9 mouse cellular contexts compared by ENCODE assay signal in genomic region chr10:75277501-75277900, GRCm38 (mm10). TPM values are rescaled to one million over a fixed set of nuclear protein-coding genes. Genes with fewer than 3 reads are reported as not detected.
A peak's percentile ranks its signal among the peaks of the same experiment; 100 is the strongest.
DNase-seq lines count a peak whose midpoint lies in the region; ATAC-seq lines count a peak whose summit lies in the region.
"Had no signal": no experiment of that assay in that cellular context is flagged by ENCODE, and none has a peak within 500 bp of the region (broad histone marks: within the 10 kb centered on the region; RNA-seq: fewer than 3 reads in every experiment).

No protein-coding gene starts in this region.

- peak; percentile 9 for DNase-seq in embryonic facial prominence, embryonic 11.5 days (ENCODE audit: low spot score)
- no peak for DNase-seq in embryonic facial prominence, embryonic 10.5 days (ENCODE audit: low spot score)
- DNase-seq in left cerebral cortex, postnatal 25 days (ENCODE audit: low spot score in 2 of 2), result peak; percentile 27 to 37
- DNase-seq in left cerebral cortex, postnatal 36 days (ENCODE audit: low spot score in 2 of 2), result no peak
- peak; percentile 30 for DNase-seq in R1 (ENCODE audit: low read depth, low spot score)
- peak; percentile 17 for DNase-seq in left cerebral cortex, postnatal 4 days
- no peak for DNase-seq in spleen, adult 12 weeks (ENCODE audit: low spot score)
- DNase-seq in neural tube, embryonic 10.5 days (ENCODE audit: extremely low spot score, low spot score), result no peak

- H3K9ac ChIP-seq in embryonic facial prominence, embryonic 11.5 days (replicated peaks; ENCODE audit: low read length), result no peak overlapping the region
- H3K9ac ChIP-seq: liver, embryonic 15.5 days had no signal

- no peaks in the 10 kb centered on the region for H3K27me3 ChIP-seq in embryonic facial prominence, embryonic 11.5 days (ENCODE audit: control insufficient read depth, insufficient read depth, low read length)
- H3K27me3 ChIP-seq in embryonic facial prominence, embryonic 10.5 days (replicated peaks; ENCODE audit: low read depth, poor library complexity, severe bottlenecking), result no peaks in the 10 kb centered on the region
- H3K27me3 ChIP-seq: liver, embryonic 15.5 days had no signal

- H3K4me2 ChIP-seq in embryonic facial prominence, embryonic 11.5 days (ENCODE audit: low read depth, low read length), result no peak overlapping the region
- H3K4me2 ChIP-seq: liver, embryonic 15.5 days had no signal

- ATAC-seq in embryonic facial prominence, embryonic 11.5 days (replicated peaks; ENCODE audit: insufficient number of reproducible peaks, low FRiP score, low TSS enrichment, low read depth), result no peak

- no peaks in the 10 kb centered on the region for H3K4me1 ChIP-seq in embryonic facial prominence, embryonic 11.5 days (ENCODE audit: control insufficient read depth, insufficient read depth, low read length)
- no peaks in the 10 kb centered on the region for H3K4me1 ChIP-seq in embryonic facial prominence, embryonic 10.5 days
- H3K4me1 ChIP-seq: liver, embryonic 15.5 days had no signal

- H3K36me3 ChIP-seq in embryonic facial prominence, embryonic 11.5 days (replicated peaks; ENCODE audit: control insufficient read depth, insufficient read depth, low read depth, low read length), result no peaks in the 10 kb centered on the region; the same call in none of the 2 replicates
- H3K36me3 ChIP-seq in embryonic facial prominence, embryonic 10.5 days (replicated peaks), result peaks cover 73% of the 10 kb centered on the region

- intact Hi-C loops in left cerebral cortex, postnatal 25 days (cut with DNase I), result loop anchor here (5.0 kb wide), 1 partner anchor 160 kb away; no protein-coding TSS in a partner anchor
- intact Hi-C loops in left cerebral cortex, postnatal 36 days (cut with DNase I), result loop anchor here (5.0 kb wide), 1 partner anchor 210 kb away; no protein-coding TSS in a partner anchor
- intact Hi-C loops in left cerebral cortex, postnatal 4 days (cut with DNase I), result loop anchor here (5.0 kb wide), 1 partner anchor 160 kb away; no protein-coding TSS in a partner anchor

- 71% methylated on average over 1 of the region's 1 CpGs for WGBS in embryonic facial prominence, embryonic 11.5 days
- 71% methylated on average over 1 of the region's 1 CpGs for WGBS in embryonic facial prominence, embryonic 10.5 days

- no peak overlapping the region for H3K27ac ChIP-seq in embryonic facial prominence, embryonic 11.5 days (replicated peaks; ENCODE audit: low read depth, low read length)
- H3K27ac ChIP-seq in embryonic facial prominence, embryonic 10.5 days (replicated peaks), result no peak overlapping the region
- H3K27ac ChIP-seq: liver, embryonic 15.5 days had no signal

- H3K9me3 ChIP-seq in embryonic facial prominence, embryonic 11.5 days (replicated peaks; ENCODE audit: control insufficient read depth, low read length), result no peaks in the 10 kb centered on the region
- H3K9me3 ChIP-seq in embryonic facial prominence, embryonic 10.5 days, result no peaks in the 10 kb centered on the region
- H3K9me3 ChIP-seq: liver, embryonic 15.5 days had no signal

- no peak overlapping the region for H3K4me3 ChIP-seq in embryonic facial prominence, embryonic 11.5 days (ENCODE audit: low read depth, low read length)
- H3K4me3 ChIP-seq in embryonic facial prominence, embryonic 10.5 days, result no peak overlapping the region
- H3K4me3 ChIP-seq: liver, embryonic 15.5 days had no signal

RNA-seq across cellular contexts. Expression of gene Adora2a, which starts 39.2 kb away (rescaled TPM):
- polyA plus RNA-seq in embryonic facial prominence, embryonic 11.5 days (2014; fragmentation: Nextera tagmentation; extraction: Ambion mirVana), result 3.8 and 7.4 TPM in 2 replicates
- 1.5 and 2.3 TPM in 2 replicates for polyA plus RNA-seq in embryonic facial prominence, embryonic 10.5 days (2016; fragmentation: Nextera tagmentation; extraction: Ambion mirVana)
- 10 to 100 TPM in 1 of 2 experiments, 1 to 10 TPM in 1; 5.5 to 51.2 TPM for total RNA-seq in left cerebral cortex, postnatal 25 days (2021)
- 10 to 100 TPM; 17.6 to 26.3 TPM for total RNA-seq in left cerebral cortex, postnatal 36 days (2021)
- total RNA-seq in left cerebral cortex, postnatal 4 days (2021), result 10 to 100 TPM; 10.2 to 13.5 TPM

Comparison
In these comparisons a context has a peak if more than half of its experiments do, and no peak if none do; other contexts are left out.
1. DNase-seq: peak in embryonic facial prominence, embryonic 11.5 days (single experiment), left cerebral cortex, postnatal 25 days (2 of 2), R1 (single experiment) and left cerebral cortex, postnatal 4 days (single experiment); none in embryonic facial prominence, embryonic 10.5 days (single experiment), left cerebral cortex, postnatal 36 days (0 of 2), spleen, adult 12 weeks (single experiment) and neural tube, embryonic 10.5 days (single experiment).